Mouse (Mus musculus) midbrain, embryonic 15.5 days (tissue): ENCODE data around the gene Olfr809. TPM values are rescaled to one million over a fixed set of nuclear protein-coding genes. Genes with fewer than 3 reads are reported as not detected.

Experiments
- ATAC-seq: fragments of 200-750 bp; cut with Nextera tagmentation; replicated peaks from 2 replicates; pipeline ENCODE4 v1.8.0; 2017; ENCODE audit warnings: moderate TSS enrichment
- H3K27ac ChIP-seq: fragments of 300-500 bp; sonication (generic); 2 replicates; pipeline ENCODE4 v1.5.1; 2015; ENCODE audit warnings: mild to moderate bottlenecking, inconsistent platforms
- H3K27me3 ChIP-seq: fragments of 300-500 bp; sonication (generic); replicated peaks from 2 replicates; pipeline ENCODE4 v1.6.1; 2015; ENCODE audit warnings: inconsistent platforms
- H3K36me3 ChIP-seq: fragments of 300-500 bp; sonication (generic); replicated peaks from 2 replicates; pipeline ENCODE4 v1.6.1; 2015; ENCODE audit warnings: inconsistent platforms
- H3K4me1 ChIP-seq: fragments of 300-500 bp; sonication (generic); 2 replicates; pipeline ENCODE4 v1.6.1; 2015; ENCODE audit warnings: inconsistent platforms
- H3K4me2 ChIP-seq: fragments of 300-500 bp; sonication (generic); 2 replicates; pipeline ENCODE4 v1.6.1; 2015; ENCODE audit warnings: inconsistent platforms, mild to moderate bottlenecking, moderate library complexity
- H3K4me3 ChIP-seq: fragments of 300-500 bp; sonication (generic); 2 replicates; pipeline ENCODE4 v1.5.1; 2015; ENCODE audit warnings: mild to moderate bottlenecking, inconsistent platforms
- H3K9ac ChIP-seq: fragments of 300-500 bp; sonication (generic); 2 replicates; pipeline ENCODE4 v1.6.1; 2015; ENCODE audit warnings: mild to moderate bottlenecking, inconsistent platforms
- H3K9me3 ChIP-seq: fragments of 300-500 bp; sonication (generic); 2 replicates; pipeline ENCODE4 v1.6.1; 2016; ENCODE audit warnings: inconsistent platforms
- WGBS: fragments of 180-500 bp; shearing (Covaris S2); methylation state at CpG from one replicate; pipeline ENCODE4 v1.1.7; 2015; ENCODE audit warnings: mixed read lengths; 5-methylcytosine and 5-hydroxymethylcytosine counted together
- microRNA-seq: library from miRNA; unstranded; fragments of <30 nt; microRNA quantifications from one replicate; pipeline ENCODE4, GENCODE M21; 2016
- polyA plus RNA-seq: library from polyadenylated mRNA; unstranded; fragments of >200 nt; fragmentation: Nextera tagmentation; extraction: Ambion mirVana; gene quantifications from 2 replicates; pipeline ENCODE4 v1.2.1, GENCODE M21; 2015

Gene Olfr809
- polyA plus RNA-seq, result not detected in 2 replicates

- Histone ChIP-seq H3K27ac (no peak within 1 kb of the TSS), H3K4me3 (no peak within 1 kb of the TSS), H3K9ac (no peak within 1 kb of the TSS), H3K9me3 (no peaks in the 10 kb centered on the region), H3K27me3 (no peaks in the 10 kb centered on the region), H3K4me1 (no peaks in the 10 kb centered on the region), H3K4me2 (no peak within 1 kb of the TSS), H3K36me3 (no peaks in the 10 kb centered on the region)
- ATAC-seq, result no peak
Observed at GRCm38 (mm10) chr10:129774338-129774737, at the start of gene Olfr809. Gene Olfr809 (plus strand): TSS chr10:129774638.

GRCm38 (mm10) chr10:129729275-129729674, 45.2 kb upstream of the Olfr809 start, which contains the start of gene Olfr805:
Gene Olfr805 (minus strand): TSS chr10:129729375.
- no peak for ATAC-seq
- no peaks in the 10 kb centered on the region for H3K27me3 ChIP-seq
- no peaks in the 10 kb centered on the region for H3K9me3 ChIP-seq
- WGBS, result 93% methylated on average over 2 of the region's 2 CpGs
- H3K4me2 ChIP-seq, result no peak within 1 kb of the TSS
- H3K4me3 ChIP-seq, result no peak within 1 kb of the TSS
- H3K9ac ChIP-seq, result no peak within 1 kb of the TSS
- no peak within 1 kb of the TSS for H3K27ac ChIP-seq
- H3K36me3 ChIP-seq, result no peaks in the 10 kb centered on the region
- no peaks in the 10 kb centered on the region for H3K4me1 ChIP-seq

- ATAC-seq, result no peak
- Histone ChIP-seq H3K9ac (no peak within 1 kb of the TSS), H3K27ac (no peak within 1 kb of the TSS), H3K27me3 (no peaks in the 10 kb centered on the region), H3K4me1 (no peaks in the 10 kb centered on the region), H3K9me3 (no peaks in the 10 kb centered on the region), H3K36me3 (no peaks in the 10 kb centered on the region), H3K4me3 (no peak within 1 kb of the TSS), H3K4me2 (no peak within 1 kb of the TSS)
Observed at GRCm38 (mm10) chr10:129741821-129742220, 32.6 kb upstream of the Olfr809 start, which contains the start of gene Olfr806. Gene Olfr806 (minus strand): TSS chr10:129741921.

DNA sequence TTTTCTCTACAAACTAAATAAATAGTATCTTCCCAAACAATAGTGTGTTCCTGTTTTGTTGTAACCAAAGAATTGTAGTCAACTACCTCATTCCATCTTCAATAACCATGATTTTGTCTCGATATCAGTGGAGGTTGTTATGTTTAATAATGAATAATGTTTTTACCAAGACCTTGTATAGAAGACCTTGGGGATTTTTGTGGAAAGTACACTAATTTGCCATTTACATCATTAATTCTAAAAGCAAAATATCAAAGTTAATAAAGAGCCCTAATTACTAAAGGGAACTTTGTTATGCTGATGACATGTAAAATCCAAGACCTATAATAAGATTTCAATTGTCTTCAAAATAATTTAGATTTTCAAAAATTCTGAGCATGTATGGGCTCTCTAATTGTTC, 16.7 kb upstream of the Olfr809 start, which contains the start of gene Olfr807:
Gene Olfr807 (minus strand): TSS at position 101 of the 400 bp plus-strand sequence.
- Histone ChIP-seq H3K4me2 (no peak within 1 kb of the TSS), H3K4me1 (no peaks in the 10 kb centered on the region), H3K9me3 (no peaks in the 10 kb centered on the region), H3K27ac (no peak within 1 kb of the TSS), H3K27me3 (no peaks in the 10 kb centered on the region), H3K36me3 (no peaks in the 10 kb centered on the region), H3K4me3 (no peak within 1 kb of the TSS), H3K9ac (no peak within 1 kb of the TSS)
- WGBS, result 82% methylated on average over 1 of the region's 1 CpGs
- ATAC-seq, result no peak

GRCm38 (mm10) chr10:129765182-129765581, 9.3 kb upstream of the Olfr809 start, which contains the start of gene Olfr808:
Gene Olfr808 (plus strand): TSS chr10:129765482.
- WGBS, result 90% methylated on average over 1 of the region's 1 CpGs
- no peak within 1 kb of the TSS for H3K27ac ChIP-seq
- no peaks in the 10 kb centered on the region for H3K27me3 ChIP-seq
- H3K4me1 ChIP-seq, result no peaks in the 10 kb centered on the region
- H3K4me3 ChIP-seq, result no peak within 1 kb of the TSS
- H3K36me3 ChIP-seq, result no peaks in the 10 kb centered on the region
- H3K9me3 ChIP-seq, result no peaks in the 10 kb centered on the region
- no peak for ATAC-seq
- H3K9ac ChIP-seq, result no peak within 1 kb of the TSS
- no peak within 1 kb of the TSS for H3K4me2 ChIP-seq

DNA sequence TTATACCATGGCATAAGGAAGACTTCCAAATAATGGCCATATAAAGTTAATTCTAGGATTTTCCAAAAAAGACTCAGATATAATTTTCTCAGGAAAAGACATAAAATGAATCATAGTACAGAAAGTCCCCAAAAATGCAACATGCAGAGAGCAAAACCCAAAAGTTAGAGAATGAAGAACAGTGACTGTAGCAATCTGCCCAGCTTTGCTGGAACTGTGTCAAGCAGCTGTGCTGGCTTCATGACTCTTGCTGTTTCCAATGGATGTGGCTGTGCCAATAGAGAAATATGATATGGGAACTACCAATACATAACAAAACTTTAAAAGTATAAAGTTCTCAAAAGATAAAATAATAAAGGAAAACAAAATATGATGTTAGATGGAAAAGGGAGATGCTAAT, 3.7 kb downstream of the Olfr809 start:
- H3K36me3 ChIP-seq, result no peaks in the 10 kb centered on the region
- no peaks in the 10 kb centered on the region for H3K4me1 ChIP-seq
- no peak overlapping the region for H3K27ac ChIP-seq
- H3K27me3 ChIP-seq, result no peaks in the 10 kb centered on the region
- no peak overlapping the region for H3K9ac ChIP-seq
- no peaks in the 10 kb centered on the region for H3K9me3 ChIP-seq
- H3K4me2 ChIP-seq, result no peak overlapping the region
- no peak overlapping the region for H3K4me3 ChIP-seq
- no peak for ATAC-seq

- H3K36me3 ChIP-seq, result no peaks in the 10 kb centered on the region
- no peaks in the 10 kb centered on the region for H3K27me3 ChIP-seq
- no peaks in the 10 kb centered on the region for H3K4me1 ChIP-seq
- H3K9ac ChIP-seq, result no peak within 1 kb of the TSS
- H3K27ac ChIP-seq, result no peak within 1 kb of the TSS
- H3K4me3 ChIP-seq, result no peak within 1 kb of the TSS
- H3K4me2 ChIP-seq, result no peak within 1 kb of the TSS
- H3K9me3 ChIP-seq, result no peaks in the 10 kb centered on the region
- no peak for ATAC-seq
Observed at GRCm38 (mm10) chr10:129794817-129795216, 20.4 kb downstream of the Olfr809 start, which contains the start of gene Olfr810. Gene Olfr810 (minus strand): TSS chr10:129794917.

DNA sequence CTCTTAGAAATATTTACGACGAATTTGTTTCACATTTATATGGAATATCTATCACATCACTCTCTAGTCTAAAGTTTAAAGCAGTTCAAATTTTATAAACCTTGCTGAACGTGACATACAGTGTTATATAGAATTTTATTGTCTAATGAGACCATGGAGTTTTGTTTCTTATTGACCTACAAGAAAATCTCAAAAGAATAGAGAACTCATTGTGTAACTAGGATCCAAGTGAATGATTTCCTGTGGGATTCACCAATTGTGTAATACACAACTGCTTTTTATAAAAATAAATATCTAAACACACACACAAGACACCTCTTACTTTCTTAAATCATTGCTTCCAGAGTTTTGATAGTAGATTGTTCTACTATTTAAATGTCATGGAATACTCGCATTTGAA, 29.9 kb downstream of the Olfr809 start, which contains the start of gene Olfr811:
Gene Olfr811 (minus strand): TSS at position 101 of the 400 bp plus-strand sequence.
- no peak within 1 kb of the TSS for H3K4me2 ChIP-seq
- WGBS, result 86% methylated on average over 4 of the region's 4 CpGs
- no peak within 1 kb of the TSS for H3K9ac ChIP-seq
- H3K9me3 ChIP-seq, result no peaks in the 10 kb centered on the region
- H3K36me3 ChIP-seq, result no peaks in the 10 kb centered on the region
- no peak within 1 kb of the TSS for H3K27ac ChIP-seq
- no peaks in the 10 kb centered on the region for H3K27me3 ChIP-seq
- ATAC-seq, result no peak
- no peaks in the 10 kb centered on the region for H3K4me1 ChIP-seq
- H3K4me3 ChIP-seq, result no peak within 1 kb of the TSS

Small RNA genes lying within 50 kb of the gene (microRNA-seq; reads per million reads assigned to microRNA genes)
- not detected for gene Gm24485

Other genes starting within 250 kb of the Olfr809 start
- gene Olfr792, start 235.5 kb upstream of the Olfr809 start, polyA plus RNA-seq, result not detected in 2 replicates
- not detected in 2 replicates for gene Olfr794, start 207.0 kb upstream of the Olfr809 start, polyA plus RNA-seq
- gene Olfr796, start 162.1 kb upstream of the Olfr809 start, polyA plus RNA-seq, result not detected in 2 replicates
- not detected in 2 replicates for gene Olfr798, start 146.7 kb upstream of the Olfr809 start, polyA plus RNA-seq
- gene Olfr799, start 137.2 kb upstream of the Olfr809 start, polyA plus RNA-seq, result not detected in 2 replicates
- gene Olfr800, start 116.9 kb upstream of the Olfr809 start, polyA plus RNA-seq, result not detected in 2 replicates
- not detected in 2 replicates for gene Olfr801, start 100.8 kb upstream of the Olfr809 start, polyA plus RNA-seq
- 0.06 TPM in 2 replicates for gene Olfr802, start 86.5 kb upstream of the Olfr809 start, polyA plus RNA-seq
- gene Olfr803, start 80.4 kb upstream of the Olfr809 start, polyA plus RNA-seq, result not detected in 2 replicates
- not detected in 2 replicates for gene Olfr804, start 71.4 kb upstream of the Olfr809 start, polyA plus RNA-seq
- gene Olfr805, start 45.3 kb upstream of the Olfr809 start, polyA plus RNA-seq, result not detected in 2 replicates
- gene Olfr806, start 32.7 kb upstream of the Olfr809 start, polyA plus RNA-seq, result not detected in 2 replicates
- not detected in 2 replicates for gene Olfr807, start 16.8 kb upstream of the Olfr809 start, polyA plus RNA-seq
- gene Olfr808, start 9.2 kb upstream of the Olfr809 start, polyA plus RNA-seq, result not detected in 2 replicates
- not detected in 2 replicates for gene Olfr810, start 20.3 kb downstream of the Olfr809 start, polyA plus RNA-seq
- not detected in 2 replicates for gene Olfr811, start 29.8 kb downstream of the Olfr809 start, polyA plus RNA-seq
- not detected in 2 replicates for gene Olfr812, start 71.5 kb downstream of the Olfr809 start, polyA plus RNA-seq
- gene Olfr813, start 80.7 kb downstream of the Olfr809 start, polyA plus RNA-seq, result not detected in 2 replicates
- not detected in 2 replicates for gene Olfr814, start 105.2 kb downstream of the Olfr809 start, polyA plus RNA-seq
- gene Olfr815, start 131.2 kb downstream of the Olfr809 start, polyA plus RNA-seq, result not detected in 2 replicates
- gene Olfr816, start 141.0 kb downstream of the Olfr809 start, polyA plus RNA-seq, result not detected in 2 replicates
- gene Olfr818, start 174.5 kb downstream of the Olfr809 start, polyA plus RNA-seq, result not detected in 2 replicates
- not detected in 2 replicates for gene Olfr819, start 192.6 kb downstream of the Olfr809 start, polyA plus RNA-seq
- not detected in 2 replicates for gene Olfr247, start 201.5 kb downstream of the Olfr809 start, polyA plus RNA-seq
- gene Gm10310, start 210.4 kb downstream of the Olfr809 start, polyA plus RNA-seq, result not detected in 2 replicates
- gene Olfr820, start 238.0 kb downstream of the Olfr809 start, polyA plus RNA-seq, result not detected in 2 replicates